Mouse (Mus musculus) testis, postnatal 10 days (tissue): ENCODE measurements around the gene Trak1.

Experiments
- DNase-seq: peaks from one replicate; pipeline ENCODE4 v3.0.0; 2021; ENCODE audit warnings: low spot score

The Trak1 gene

DNA sequence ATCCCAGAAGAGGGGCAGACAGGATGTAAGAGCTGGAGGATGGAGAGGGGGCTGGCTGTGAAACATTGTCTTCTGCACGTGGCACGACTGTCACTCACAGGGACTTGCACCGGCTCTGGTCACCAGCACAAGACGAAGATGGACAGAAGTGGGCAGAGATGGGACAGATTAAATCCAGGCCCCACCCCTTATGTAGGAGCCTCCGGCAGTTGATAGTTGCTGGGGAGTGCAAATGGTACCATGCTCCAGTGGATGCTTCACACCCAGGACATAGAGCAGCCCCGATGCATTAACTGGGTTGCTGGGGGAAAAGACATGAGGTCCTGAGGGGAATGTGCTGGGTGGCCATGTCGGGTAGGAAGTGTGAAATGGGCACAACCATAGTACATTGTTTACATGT is 2.1 kb upstream of the Trak1 start:
- DNase-seq = no peak

- DNase-seq = no peak
Measured at GRCm38 (mm10) chr9:121298065-121298398, 730 bp downstream of the Trak1 start.

GRCm38 (mm10) chr9:121298411-121299091 is 1.2 kb downstream of the Trak1 start:
- no peak for DNase-seq

- no peak for DNase-seq
Measured at GRCm38 (mm10) chr9:121299223-121299755, 2.0 kb downstream of the Trak1 start.

DNA sequence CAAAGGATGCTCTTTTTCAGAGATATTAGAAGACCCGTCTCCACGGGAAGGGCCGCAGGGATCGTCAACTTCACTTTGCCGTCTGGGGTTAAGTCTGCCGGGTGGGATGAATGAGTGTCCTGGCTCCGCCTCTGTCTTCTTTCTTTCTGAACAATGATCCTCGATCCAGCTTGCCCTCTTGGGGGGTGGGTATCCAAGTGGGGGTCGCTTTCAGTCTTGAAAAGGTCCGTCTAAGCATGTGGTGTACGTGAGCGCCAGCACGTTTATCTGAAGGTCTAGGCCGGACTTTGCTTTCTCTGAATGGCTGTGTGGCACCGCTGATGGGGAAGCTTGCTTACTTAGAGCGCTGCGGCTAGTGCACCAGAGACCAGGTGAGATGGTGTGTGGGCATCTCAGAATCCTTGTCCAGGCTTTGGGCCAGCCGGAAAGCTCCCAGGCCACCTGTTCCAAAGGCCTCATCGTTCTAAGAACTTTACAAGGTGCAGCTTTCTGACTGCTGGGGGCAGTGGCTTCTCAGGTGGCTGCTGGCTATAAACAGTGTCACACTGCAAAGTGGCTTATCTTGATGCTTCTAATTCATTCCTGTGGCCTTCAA is 2.8 kb downstream of the Trak1 start:
- no peak for DNase-seq

DNA sequence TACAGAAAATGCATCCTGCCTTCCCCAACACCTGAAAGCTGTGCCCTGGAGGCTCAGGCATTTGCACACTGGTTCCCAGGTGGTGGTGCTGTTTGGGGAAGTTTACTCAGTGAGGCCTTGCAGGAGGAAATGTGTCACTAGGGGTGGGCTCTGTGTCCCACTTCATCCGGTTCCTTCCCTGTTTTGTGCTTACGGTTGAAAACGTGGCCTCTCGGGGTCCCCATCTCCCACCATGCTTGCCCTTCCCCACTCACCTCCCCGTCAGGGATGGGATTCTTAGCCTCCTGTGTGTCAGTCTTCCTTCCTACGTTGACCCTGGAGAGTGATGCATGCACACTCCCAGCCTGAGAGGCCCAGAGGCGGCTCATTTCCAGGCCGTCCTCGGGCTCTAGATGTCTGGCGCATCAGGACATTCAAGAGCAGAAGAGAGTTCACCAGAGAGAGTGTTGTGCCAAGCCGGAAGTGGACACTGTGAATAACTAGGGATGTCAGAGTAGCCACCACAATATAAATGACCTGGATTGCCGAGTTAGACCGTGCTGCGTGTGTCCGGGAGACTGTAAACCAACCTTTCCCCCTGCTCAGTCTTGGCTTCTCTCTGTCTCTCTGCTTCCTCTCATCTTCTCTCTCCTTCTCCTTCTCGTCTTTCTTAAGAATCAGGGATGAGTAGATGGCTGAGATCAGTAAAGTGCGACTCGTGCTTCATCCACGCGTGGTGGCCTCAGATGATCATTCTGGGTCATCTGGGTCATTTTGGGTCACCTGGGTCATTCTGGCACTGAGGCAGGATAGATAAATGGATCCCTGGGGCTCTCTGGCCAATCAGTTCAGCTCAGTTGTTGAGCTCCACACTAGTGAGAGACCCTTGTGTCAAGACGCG is 4.0 kb downstream of the Trak1 start:
- DNase-seq = peak; percentile 42

DNA sequence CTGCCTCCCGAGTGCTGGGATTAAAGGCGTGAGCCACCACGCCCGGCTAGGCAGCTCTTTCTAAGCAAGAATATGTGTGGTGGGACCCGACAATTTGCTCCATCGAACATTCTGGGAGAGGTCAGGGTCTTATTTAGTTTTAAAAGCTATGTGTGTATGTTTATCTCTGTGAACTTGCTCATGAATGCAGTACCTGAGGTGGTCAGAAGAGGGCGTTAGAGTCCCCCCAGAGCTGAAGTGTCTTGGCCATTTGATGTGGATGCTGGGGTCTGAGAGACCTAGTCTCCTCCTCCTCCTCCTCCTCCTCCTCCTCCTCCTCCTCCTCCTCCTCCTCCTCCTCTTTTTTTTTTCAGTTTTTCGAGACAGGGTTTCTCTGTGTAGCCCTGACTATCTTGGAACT is 5.2 kb downstream of the Trak1 start:
- DNase-seq = peak; percentile 58

GRCm38 (mm10) chr9:121303086-121303485 is 5.8 kb downstream of the Trak1 start:
- DNase-seq = peak; percentile 39

GRCm38 (mm10) chr9:121303748-121304147 is 6.4 kb downstream of the Trak1 start:
- DNase-seq = no peak

DNA sequence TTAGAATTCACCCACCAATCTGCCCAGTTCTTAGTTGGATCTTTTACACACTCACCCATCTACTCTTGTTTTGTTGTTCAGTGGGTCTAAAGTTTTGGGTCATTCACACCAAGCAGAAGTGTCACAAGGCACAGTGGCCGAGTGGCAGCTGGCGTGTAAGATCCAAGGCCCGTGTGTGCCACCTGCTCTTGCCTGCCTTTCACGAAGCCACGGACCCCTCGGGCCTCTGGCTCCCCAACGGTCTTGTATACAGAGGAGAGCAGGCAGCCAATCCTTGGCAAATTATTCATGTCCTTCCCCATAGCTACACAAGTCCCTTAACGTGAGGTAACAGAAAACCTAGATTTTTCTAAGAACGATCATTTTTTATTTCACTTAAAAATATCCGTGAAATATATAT is 7.2 kb downstream of the Trak1 start:
- DNase-seq = no peak

DNA sequence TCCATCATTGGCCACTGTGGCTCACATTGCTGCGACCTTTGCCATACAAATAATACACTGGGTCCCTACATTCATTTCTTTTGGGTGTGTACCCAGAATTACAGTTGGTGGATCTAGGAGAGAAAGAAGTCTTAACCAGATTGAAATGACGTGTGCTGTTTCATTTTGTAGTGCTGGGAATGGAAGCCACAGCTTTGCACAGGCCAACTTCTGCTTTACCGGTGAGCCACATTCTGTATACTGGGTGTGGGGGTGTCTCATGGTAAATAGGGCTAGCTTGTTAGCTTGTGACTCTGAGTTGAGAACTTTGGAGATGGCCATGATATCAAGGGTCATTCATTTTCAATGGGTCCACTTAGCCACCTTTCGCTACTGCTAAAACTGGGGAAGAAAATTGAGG is 8.2 kb downstream of the Trak1 start:
- DNase-seq = no peak

DNA sequence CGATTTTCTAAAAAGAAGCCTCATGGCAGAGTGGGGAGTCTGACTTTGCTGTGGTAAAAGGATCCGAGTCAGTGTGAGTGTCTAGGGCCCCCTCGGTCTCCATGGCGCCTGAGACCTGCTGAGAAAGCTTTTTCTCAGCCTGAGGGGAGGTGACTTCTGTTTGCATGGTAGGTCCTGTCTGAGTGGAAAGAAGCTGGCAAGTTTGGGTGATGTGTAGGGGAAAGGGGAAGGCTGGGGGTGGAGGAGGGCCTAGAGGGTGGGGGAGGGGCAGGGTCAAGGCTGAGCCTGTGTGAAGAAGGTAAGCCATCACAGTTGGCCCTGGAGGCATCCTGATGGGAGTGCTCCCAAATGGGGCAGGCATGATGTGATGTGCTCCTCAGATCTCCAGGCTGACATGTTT is 12.0 kb downstream of the Trak1 start:
- DNase-seq = no peak

GRCm38 (mm10) chr9:121310501-121310900 is 13.2 kb downstream of the Trak1 start:
- no peak for DNase-seq

DNA sequence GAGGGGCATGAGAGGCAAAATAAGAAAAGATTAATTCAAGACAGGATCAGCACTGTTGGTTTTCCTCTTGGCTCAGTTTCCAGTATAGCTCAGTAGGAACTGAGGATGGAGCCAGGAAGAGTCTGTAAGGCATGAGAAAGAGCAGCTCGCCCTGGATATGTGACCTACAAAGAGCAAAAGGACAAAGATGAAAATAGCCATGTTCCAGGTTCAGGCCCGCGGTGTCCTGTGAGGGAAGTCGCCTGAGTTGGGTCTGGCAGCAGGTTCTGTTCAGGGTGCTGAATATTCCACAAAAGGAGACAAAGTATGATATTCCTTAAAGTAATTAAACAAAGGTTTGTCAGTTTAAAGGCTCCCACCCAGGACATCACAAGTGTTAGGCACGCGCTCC is 14.5 kb downstream of the Trak1 start:
- no peak for DNase-seq

- no peak for DNase-seq
Measured at GRCm38 (mm10) chr9:121312237-121312891, 15.1 kb downstream of the Trak1 start.

DNA sequence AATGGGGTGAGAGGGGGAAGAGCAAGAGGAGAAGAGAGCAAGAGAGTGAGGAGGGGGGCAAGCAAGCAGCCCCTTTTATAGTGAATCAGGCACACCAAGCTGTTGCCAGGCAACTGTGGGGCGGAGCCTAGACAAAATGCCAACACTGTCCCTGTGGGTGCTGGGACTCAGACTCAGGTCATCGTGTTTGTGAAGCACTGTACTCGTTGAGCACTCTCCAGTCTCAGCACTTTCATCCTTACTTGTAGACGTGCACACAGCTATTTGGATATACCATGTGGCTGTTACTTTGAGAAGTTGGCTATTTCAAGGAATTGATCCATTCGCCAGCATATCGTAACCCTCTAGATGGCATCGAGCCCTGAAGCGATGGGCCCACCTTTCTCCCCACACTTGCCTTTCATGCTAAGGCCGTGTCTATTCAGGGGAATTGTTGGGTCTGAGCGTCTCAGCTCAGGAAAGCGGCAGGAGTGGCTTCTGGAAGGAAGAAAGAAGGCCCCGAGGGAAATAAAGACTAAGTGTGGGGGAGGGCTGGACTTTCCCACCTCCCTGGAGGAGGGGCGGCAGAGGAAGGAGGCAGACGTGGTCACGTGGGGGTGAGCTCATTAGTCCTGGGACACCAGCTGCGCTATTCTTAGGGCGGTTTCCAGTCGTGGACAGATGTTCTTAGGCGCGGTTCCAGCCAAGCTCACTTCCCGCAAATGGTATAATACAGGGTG is 16.5 kb downstream of the Trak1 start:
- DNase-seq = peak; percentile 86

DNA sequence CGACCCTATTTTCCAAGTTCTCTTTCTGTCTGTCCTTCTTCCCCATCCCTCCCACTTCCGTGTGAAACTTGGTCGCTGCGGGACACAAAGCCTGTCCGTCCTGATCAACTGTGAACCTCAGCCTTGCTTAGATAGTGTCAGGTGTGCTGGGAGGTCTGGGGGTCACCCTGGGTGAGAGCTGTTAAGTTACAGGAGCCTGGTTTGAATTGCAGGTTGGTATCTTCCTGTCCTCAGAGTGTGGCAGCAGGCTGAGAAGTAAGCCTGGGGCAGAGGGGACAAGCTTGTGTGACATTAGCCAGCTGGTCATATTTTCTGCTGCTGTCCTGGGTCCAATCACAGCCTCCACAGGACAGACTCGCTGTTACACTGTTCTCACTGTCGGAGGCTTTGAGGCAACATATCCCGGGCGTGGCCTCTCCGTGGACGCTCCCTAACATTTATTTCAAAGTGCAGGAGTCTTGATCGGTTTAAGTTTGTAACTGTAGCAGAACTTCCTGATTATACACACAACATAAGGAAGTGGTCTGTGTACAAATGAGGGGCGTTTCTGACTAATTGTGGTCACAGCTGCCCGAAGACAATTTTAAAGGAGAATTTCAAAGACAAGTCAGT is 17.3 kb downstream of the Trak1 start:
- DNase-seq = no peak

DNA sequence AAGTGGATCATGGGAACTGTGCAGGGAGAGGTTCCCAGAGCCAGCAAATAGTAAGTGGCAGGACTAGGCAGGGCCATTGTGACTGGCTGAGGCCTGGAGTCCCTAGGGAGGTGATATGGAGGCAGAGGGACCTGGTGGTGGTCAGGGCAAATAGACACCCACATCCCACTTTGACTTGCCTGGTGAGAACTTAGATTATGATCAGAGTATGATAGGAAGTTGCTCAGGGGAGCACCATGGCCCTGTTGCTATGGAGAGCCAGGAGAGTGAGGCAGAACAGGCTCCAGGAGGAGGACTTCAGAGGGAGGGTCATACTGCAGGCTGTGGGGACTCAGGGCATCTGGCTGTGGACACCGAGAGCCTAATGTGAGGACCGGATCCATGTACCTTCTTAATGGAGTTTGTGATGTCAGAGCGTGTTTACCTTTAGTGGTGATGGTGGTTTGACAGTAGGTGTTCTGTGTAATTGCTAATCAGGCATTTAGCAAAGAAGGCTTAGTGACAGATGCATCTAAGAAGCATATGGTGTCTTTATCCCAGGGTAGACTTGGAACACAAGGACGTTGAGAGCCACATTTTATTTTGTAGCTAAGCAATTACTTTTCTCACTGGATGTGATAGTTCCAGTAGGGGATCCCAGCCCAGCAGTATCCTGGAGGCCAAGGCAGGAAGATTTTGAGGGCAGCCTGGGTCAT is 18.7 kb downstream of the Trak1 start:
- no peak for DNase-seq

- DNase-seq = peak; percentile 74
Measured at GRCm38 (mm10) chr9:121316621-121317405, 19.5 kb downstream of the Trak1 start.
